Mouse (Mus musculus) C2C12 (cell line): ENCODE data around the gene Wipf3. TPM values are rescaled to one million over a fixed set of nuclear protein-coding genes. Genes with fewer than 3 reads are reported as not detected.

Source experiments
- H3K27me3 ChIP-seq: one replicate; pipeline ENCODE4 v1.6.1; 2011; ENCODE audit not compliant: control insufficient read depth, insufficient read depth, insufficient read length
- H3K36me3 ChIP-seq: one replicate; pipeline ENCODE4 v1.6.1; 2011; ENCODE audit not compliant: control insufficient read depth, insufficient read depth
- H3K4me3 ChIP-seq: one replicate; pipeline ENCODE4 v1.5.1; 2011; ENCODE audit warnings: mild to moderate bottlenecking, control low read depth; ENCODE audit not compliant: poor library complexity, insufficient read depth, severe bottlenecking
- H3K79me2 ChIP-seq: one replicate; pipeline ENCODE4 v1.6.1; 2011; ENCODE audit not compliant: control insufficient read depth, insufficient read depth
- H3K79me3 ChIP-seq: one replicate; pipeline ENCODE4 v1.6.1; 2011; ENCODE audit warnings: low read depth, control low read depth
- H3ac ChIP-seq: one replicate; pipeline ENCODE3; 2011; ENCODE audit warnings: low read depth; ENCODE audit not compliant: control insufficient read depth, insufficient read length
- CEBPB ChIP-seq: IDR thresholded peaks from one replicate; pipeline ENCODE4 v1.6.1; 2011; ENCODE audit warnings: low read depth, mild to moderate bottlenecking, control low read depth, moderate library complexity
- CTCF ChIP-seq: IDR thresholded peaks from one replicate; pipeline ENCODE4 v1.5.1; 2011; ENCODE audit not compliant: control insufficient read depth, insufficient read depth, insufficient read length
- FOSL1 ChIP-seq: IDR thresholded peaks from one replicate; pipeline ENCODE4 v1.8.0; 2011; ENCODE audit warnings: mild to moderate bottlenecking, low read length; ENCODE audit not compliant: poor library complexity, insufficient read depth, severe bottlenecking
- MAX ChIP-seq: IDR thresholded peaks from one replicate; pipeline ENCODE4 v1.6.1; 2011; ENCODE audit warnings: mild to moderate bottlenecking, control low read depth
- MYOD1 ChIP-seq: IDR thresholded peaks from one replicate; pipeline ENCODE4 v1.6.1; 2011; ENCODE audit warnings: low read depth; ENCODE audit not compliant: control insufficient read depth, insufficient read length
- MYOG ChIP-seq: IDR thresholded peaks from one replicate; pipeline ENCODE4 v1.6.1; 2011; ENCODE audit not compliant: control insufficient read depth, insufficient read length; ENCODE audit errors: extremely low read depth
- USF1 ChIP-seq: IDR thresholded peaks from one replicate; pipeline ENCODE4 v1.6.1; 2011; ENCODE audit warnings: low read depth, mild to moderate bottlenecking, control low read depth, moderate library complexity
- polyA plus RNA-seq: library from polyadenylated mRNA; unstranded; fragments of >200 nt; fragmentation: generic; extraction: Trizol; gene quantifications from one replicate; pipeline ENCODE4 v1.2.1, GENCODE M21; 2012; ENCODE audit warnings: missing spikeins

Wipf3 gene
- polyA plus RNA-seq, 1 experiment, result 0.02 TPM

GRCm38 (mm10) chr6:54447353-54447752 lies 17.9 kb downstream of the Wipf3 start:
- no peak overlapping the region for H3ac ChIP-seq
- no peak overlapping the region for H3K4me3 ChIP-seq

GRCm38 (mm10) chr6:54459661-54460060 lies 30.3 kb downstream of the Wipf3 start:
- Histone ChIP-seq H3K79me2 (no peaks in the 10 kb centered on the region), H3ac (no peak overlapping the region), H3K79me3 (no peaks in the 10 kb centered on the region), H3K27me3 (peaks cover 20% of the 10 kb centered on the region), H3K4me3 (no peak overlapping the region), H3K36me3 (no peaks in the 10 kb centered on the region)
- TF ChIP-seq MAX (no peak), CEBPB (no peak), FOSL1 (no peak), MYOG (no peak), MYOD1 (no peak)

More at GRCm38 (mm10) chr6:54447353-54447752, 17.9 kb downstream of the Wipf3 start:
- TF ChIP-seq FOSL1, result no peak
- H3K36me3 ChIP-seq, result no peaks in the 10 kb centered on the region
- no peaks in the 10 kb centered on the region for H3K79me2 ChIP-seq
- no peaks in the 10 kb centered on the region for H3K79me3 ChIP-seq
- H3K27me3 ChIP-seq, result no peaks in the 10 kb centered on the region

- Histone ChIP-seq H3ac (no peak overlapping the region), H3K79me3 (no peaks in the 10 kb centered on the region), H3K36me3 (no peaks in the 10 kb centered on the region), H3K79me2 (no peaks in the 10 kb centered on the region), H3K27me3 (peaks cover 24% of the 10 kb centered on the region), H3K4me3 (no peak overlapping the region)
- TF ChIP-seq USF1, result no peak
- TF ChIP-seq MYOD1, result no peak
- no peak for TF ChIP-seq CTCF
- no peak for TF ChIP-seq MAX
- TF ChIP-seq CEBPB, result no peak
- TF ChIP-seq MYOG, result no peak
- TF ChIP-seq FOSL1, result no peak
Observed at GRCm38 (mm10) chr6:54460172-54460914, 30.9 kb downstream of the Wipf3 start.

GRCm38 (mm10) chr6:54460915-54461671 lies 31.7 kb downstream of the Wipf3 start:
- Histone ChIP-seq H3K36me3 (no peaks in the 10 kb centered on the region), H3K79me2 (no peaks in the 10 kb centered on the region), H3ac (no peak overlapping the region), H3K27me3 (peaks cover 24% of the 10 kb centered on the region), H3K4me3 (no peak overlapping the region), H3K79me3 (no peaks in the 10 kb centered on the region)
- TF ChIP-seq CEBPB (no peak), USF1 (no peak), CTCF (no peak), FOSL1 (no peak), MYOD1 (no peak), MAX (no peak), MYOG (no peak)

GRCm38 (mm10) chr6:54462766-54463165 lies 33.4 kb downstream of the Wipf3 start:
- no peak for TF ChIP-seq CEBPB
- TF ChIP-seq FOSL1, result no peak
- no peak for TF ChIP-seq CTCF
- no peak for TF ChIP-seq MYOD1
- TF ChIP-seq MYOG, result no peak
- TF ChIP-seq MAX, result no peak
- no peak for TF ChIP-seq USF1
- H3ac ChIP-seq, result no peak overlapping the region
- no peaks in the 10 kb centered on the region for H3K79me2 ChIP-seq
- H3K27me3 ChIP-seq, result peaks cover 30% of the 10 kb centered on the region
- H3K79me3 ChIP-seq, result no peaks in the 10 kb centered on the region
- no peak overlapping the region for H3K4me3 ChIP-seq
- no peaks in the 10 kb centered on the region for H3K36me3 ChIP-seq
